Mouse (Mus musculus) lung, embryonic 16.5 days (tissue): ENCODE measurements at regions not wholly inside any gene's neighbourhood (a gene's known extent, or its start where the extent isn't known, plus 50 kb on each side); places are given as distances from the start of the nearest gene placed in this dataset.

Experiments used
- ATAC-seq: fragments of 200-750 bp; cut with Nextera tagmentation; 2 replicates; pipeline ENCODE4 v1.8.0; 2017; ENCODE audit warnings: low read depth, mild to moderate bottlenecking, moderate library complexity
- H3K27ac ChIP-seq: fragments of 300-500 bp; sonication (generic); 2 replicates; pipeline ENCODE4 v1.5.1; 2014; ENCODE audit warnings: mild to moderate bottlenecking, control low read depth, low read length
- H3K27me3 ChIP-seq: fragments of 300-500 bp; sonication (generic); 2 replicates; pipeline ENCODE4 v1.6.1; 2014; ENCODE audit warnings: low read depth, low read length, mixed read lengths; ENCODE audit not compliant: control insufficient read depth, insufficient read depth
- H3K36me3 ChIP-seq: fragments of 300-500 bp; sonication (generic); 2 replicates; pipeline ENCODE4 v1.6.1; 2014; ENCODE audit warnings: low read length; ENCODE audit not compliant: control insufficient read depth, insufficient read depth
- H3K4me1 ChIP-seq: fragments of 300-500 bp; sonication (generic); replicated peaks from 2 replicates; pipeline ENCODE4 v1.6.1; 2014; ENCODE audit warnings: low read length, mixed read lengths; ENCODE audit not compliant: control insufficient read depth, insufficient read depth
- H3K4me2 ChIP-seq: fragments of 300-500 bp; sonication (generic); 2 replicates; pipeline ENCODE4 v1.6.1; 2014; ENCODE audit warnings: low read depth, low read length, control low read depth
- H3K4me3 ChIP-seq: fragments of 300-500 bp; sonication (generic); 2 replicates; pipeline ENCODE4 v1.5.1; 2014; ENCODE audit warnings: mild to moderate bottlenecking, low read length, control low read depth
- H3K9ac ChIP-seq: fragments of 300-500 bp; sonication (generic); 2 replicates; pipeline ENCODE4 v1.6.1; 2014; ENCODE audit warnings: low read length, control low read depth
- H3K9me3 ChIP-seq: fragments of 300-500 bp; sonication (generic); 2 replicates; pipeline ENCODE4 v1.6.1; 2016; ENCODE audit warnings: low read length; ENCODE audit not compliant: control insufficient read depth
- WGBS: fragments of 180-500 bp; shearing (Covaris S2); extraction: QIAGEN DNeasy Blood & Tissue Kit; methylation state at CpG from one replicate; pipeline ENCODE4 v1.1.7; 2014; 5-methylcytosine and 5-hydroxymethylcytosine counted together

- no peaks in the 10 kb centered on the region for H3K36me3 ChIP-seq
- 85% methylated on average over 4 of the region's 4 CpGs for WGBS
- no peaks in the 10 kb centered on the region for H3K4me1 ChIP-seq
- no peaks in the 10 kb centered on the region for H3K27me3 ChIP-seq
- no peak overlapping the region for H3K4me3 ChIP-seq
- no peak overlapping the region for H3K27ac ChIP-seq
- H3K9me3 ChIP-seq = no peaks in the 10 kb centered on the region
- no peak for ATAC-seq
- no peak overlapping the region for H3K4me2 ChIP-seq
- H3K9ac ChIP-seq = no peak overlapping the region
Measured at GRCm38 (mm10) chr13:113536306-113536705, 82.1 kb downstream of the Snx18 start.

- Histone ChIP-seq H3K27ac (no peak overlapping the region), H3K9me3 (no peaks in the 10 kb centered on the region), H3K9ac (no peak overlapping the region), H3K27me3 (no peaks in the 10 kb centered on the region), H3K4me1 (no peaks in the 10 kb centered on the region), H3K4me3 (no peak overlapping the region), H3K36me3 (no peaks in the 10 kb centered on the region), H3K4me2 (no peak overlapping the region)
- WGBS = 71% methylated on average over 8 of the region's 8 CpGs
- no peak for ATAC-seq
Measured at GRCm38 (mm10) chr13:113534664-113535455, 83.5 kb downstream of the Snx18 start.

GRCm38 (mm10) chr13:113533884-113534445, 84.4 kb downstream of the Snx18 start:
- H3K9me3 ChIP-seq = no peaks in the 10 kb centered on the region
- no peaks in the 10 kb centered on the region for H3K36me3 ChIP-seq
- no peaks in the 10 kb centered on the region for H3K4me1 ChIP-seq
- no peak overlapping the region for H3K9ac ChIP-seq
- no peak overlapping the region for H3K4me2 ChIP-seq
- H3K27ac ChIP-seq = no peak overlapping the region
- no peak overlapping the region for H3K4me3 ChIP-seq
- 43% methylated on average over 4 of the region's 4 CpGs for WGBS
- ATAC-seq = no peak
- H3K27me3 ChIP-seq = no peaks in the 10 kb centered on the region

- Histone ChIP-seq H3K9me3 (no peaks in the 10 kb centered on the region), H3K27ac (no peak overlapping the region), H3K4me2 (no peak overlapping the region), H3K9ac (no peak overlapping the region), H3K4me3 (no peak overlapping the region), H3K4me1 (no peaks in the 10 kb centered on the region), H3K36me3 (no peaks in the 10 kb centered on the region), H3K27me3 (no peaks in the 10 kb centered on the region)
- no peak for ATAC-seq
- WGBS = 68% methylated on average over 6 of the region's 6 CpGs
Measured at GRCm38 (mm10) chr13:113526997-113527396, 91.4 kb downstream of the Snx18 start.

GRCm38 (mm10) chr13:113523503-113523902, 94.9 kb downstream of the Snx18 start:
- H3K4me3 ChIP-seq = no peak overlapping the region
- H3K36me3 ChIP-seq = no peaks in the 10 kb centered on the region
- 74% methylated on average over 5 of the region's 5 CpGs for WGBS

GRCm38 (mm10) chr13:113518144-113518543, 100.2 kb downstream of the Snx18 start:
- no peaks in the 10 kb centered on the region for H3K27me3 ChIP-seq
- no peaks in the 10 kb centered on the region for H3K9me3 ChIP-seq
- no peaks in the 10 kb centered on the region for H3K36me3 ChIP-seq
- H3K4me3 ChIP-seq = no peak overlapping the region
- H3K4me2 ChIP-seq = no peak overlapping the region
- peaks cover 9% of the 10 kb centered on the region for H3K4me1 ChIP-seq
- no peak overlapping the region for H3K27ac ChIP-seq
- H3K9ac ChIP-seq = no peak overlapping the region
- no peak for ATAC-seq
- 66% methylated on average over 6 of the region's 6 CpGs for WGBS

More at GRCm38 (mm10) chr13:113523503-113523902, 94.9 kb downstream of the Snx18 start:
- Histone ChIP-seq H3K9ac (no peak overlapping the region), H3K9me3 (no peaks in the 10 kb centered on the region), H3K4me1 (no peaks in the 10 kb centered on the region), H3K27me3 (no peaks in the 10 kb centered on the region), H3K27ac (no peak overlapping the region), H3K4me2 (no peak overlapping the region)
- ATAC-seq = no peak

GRCm38 (mm10) chr13:113516102-113516501, 102.3 kb downstream of the Snx18 start:
- 55% methylated on average over 1 of the region's 1 CpGs for WGBS
- H3K27me3 ChIP-seq = no peaks in the 10 kb centered on the region
- H3K4me3 ChIP-seq = no peak overlapping the region
- no peak overlapping the region for H3K9ac ChIP-seq
- no peak for ATAC-seq
- H3K36me3 ChIP-seq = no peaks in the 10 kb centered on the region
- H3K4me2 ChIP-seq = no peak overlapping the region
- peaks cover 9% of the 10 kb centered on the region for H3K4me1 ChIP-seq
- no peaks in the 10 kb centered on the region for H3K9me3 ChIP-seq
- H3K27ac ChIP-seq = no peak overlapping the region

GRCm38 (mm10) chr13:113515162-113515600, 103.2 kb downstream of the Snx18 start:
- 29% methylated on average over 7 of the region's 7 CpGs for WGBS
- peak overlapping the region; percentile 20; the same call in 1 of the 2 replicates for H3K27ac ChIP-seq
- H3K27me3 ChIP-seq = no peaks in the 10 kb centered on the region
- peak; percentile 77 for ATAC-seq
- H3K36me3 ChIP-seq = no peaks in the 10 kb centered on the region
- no peaks in the 10 kb centered on the region for H3K9me3 ChIP-seq
- 0 out of 2 replicates have a peak overlapping the region, but pooled peaks have one; percentile 1 for H3K4me2 ChIP-seq
- no peak overlapping the region for H3K4me3 ChIP-seq
- peaks cover 9% of the 10 kb centered on the region for H3K4me1 ChIP-seq
- H3K9ac ChIP-seq = no peak overlapping the region

- no peak overlapping the region for H3K4me2 ChIP-seq
- no peak overlapping the region for H3K4me3 ChIP-seq
- H3K27ac ChIP-seq = no peak overlapping the region
- H3K4me1 ChIP-seq = peaks cover 7% of the 10 kb centered on the region
- peak; percentile 94 for ATAC-seq
- no peak overlapping the region for H3K9ac ChIP-seq
- no peaks in the 10 kb centered on the region for H3K27me3 ChIP-seq
- no peaks in the 10 kb centered on the region for H3K36me3 ChIP-seq
- 39% methylated on average over 10 of the region's 10 CpGs for WGBS
- no peaks in the 10 kb centered on the region for H3K9me3 ChIP-seq
Measured at GRCm38 (mm10) chr13:113509403-113510185, 108.8 kb downstream of the Snx18 start.
